Mouse (Mus musculus): ENCODE measurements around the gene Ifna16. TPM values are rescaled to one million over a fixed set of nuclear protein-coding genes. Genes with fewer than 3 reads are reported as not detected.
A peak's percentile ranks its signal among the peaks of the same experiment; 100 is the strongest.

Ifna16 gene
- not detected in 2 replicates for polyA plus RNA-seq (2015; fragmentation: Nextera tagmentation; extraction: Ambion mirVana)

GRCm38 (mm10) chr4:88676824-88677223, at the start of gene Ifna16:
Gene Ifna16 (minus strand): TSS chr4:88676924.
- DNase-seq (ENCODE audit: low spot score), result no peak

GRCm38 (mm10) chr4:88723497-88724090, 46.9 kb upstream of the Ifna16 start:
- DNase-seq (ENCODE audit: low spot score), result no peak

GRCm38 (mm10) chr4:88721791-88722721, 45.3 kb upstream of the Ifna16 start, which contains the start of the genes Gm26566 and Klhl9:
Gene Gm26566 (plus strand): TSS chr4:88721805.
Gene Klhl9 (minus strand): TSS chr4:88722465.
- peak; percentile 89 for DNase-seq (ENCODE audit: low spot score)

GRCm38 (mm10) chr4:88718715-88719114, 42.0 kb upstream of the Ifna16 start:
- no peak for DNase-seq (ENCODE audit: low spot score)

GRCm38 (mm10) chr4:88715059-88715458, 38.3 kb upstream of the Ifna16 start:
- DNase-seq (ENCODE audit: low spot score), result no peak

GRCm38 (mm10) chr4:88714281-88714680, 37.6 kb upstream of the Ifna16 start:
- no peak for DNase-seq (ENCODE audit: low spot score)

DNA sequence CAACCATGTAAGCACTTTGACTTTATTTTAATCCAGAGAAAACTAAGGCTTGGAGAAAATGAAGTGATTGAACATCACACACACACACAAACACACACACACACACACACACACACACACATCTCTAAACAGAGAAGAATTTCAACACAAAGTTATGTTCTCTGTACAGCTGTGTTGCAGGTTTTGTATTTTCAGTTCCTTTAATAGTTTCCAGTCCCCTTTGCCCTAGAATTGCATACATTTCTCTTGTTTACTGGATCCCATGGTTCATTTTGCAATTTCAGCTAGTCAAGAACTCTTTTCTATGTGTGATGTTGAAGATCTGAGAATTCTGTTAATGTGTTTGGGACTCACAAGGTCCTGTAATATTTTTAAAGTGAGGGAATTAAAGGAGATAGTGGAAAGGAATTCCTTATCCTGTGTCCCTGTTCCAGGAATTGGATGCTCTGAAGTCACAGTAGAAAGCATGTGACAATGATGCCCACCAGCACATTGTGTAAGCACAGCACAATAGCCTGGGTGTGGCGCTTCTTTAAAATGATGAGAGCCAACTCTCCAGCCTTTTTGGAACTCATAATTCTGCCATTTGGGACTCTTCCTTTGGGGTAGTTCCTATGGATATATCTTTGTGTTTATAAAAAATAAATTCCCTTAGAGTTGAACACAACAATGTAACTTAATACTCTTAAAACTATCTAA, 30.6 kb upstream of the Ifna16 start:
- DNase-seq (ENCODE audit: low spot score), result no peak

DNA sequence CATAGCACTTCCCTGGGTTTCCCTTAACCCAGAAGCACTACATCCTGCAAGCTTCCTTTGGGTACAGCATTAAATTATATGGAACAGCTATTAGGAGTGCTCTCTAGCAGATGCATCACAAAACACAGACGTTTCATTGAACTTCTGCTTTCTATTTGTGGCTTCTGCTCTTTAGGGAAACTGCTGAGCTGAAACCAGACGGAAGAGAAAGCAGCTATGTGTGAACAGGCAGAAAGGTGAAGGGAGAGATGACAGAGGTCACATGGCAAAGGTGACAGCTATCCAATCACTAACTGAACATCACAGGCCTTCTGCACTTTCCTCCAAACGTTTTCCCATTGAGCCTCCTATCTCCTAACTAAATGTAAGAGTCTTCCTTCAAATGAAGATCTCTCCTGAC, 29.2 kb upstream of the Ifna16 start:
- DNase-seq (ENCODE audit: low spot score), result no peak

- DNase-seq (ENCODE audit: low spot score), result no peak
Observed at GRCm38 (mm10) chr4:88699301-88699700, 22.6 kb upstream of the Ifna16 start.

DNA sequence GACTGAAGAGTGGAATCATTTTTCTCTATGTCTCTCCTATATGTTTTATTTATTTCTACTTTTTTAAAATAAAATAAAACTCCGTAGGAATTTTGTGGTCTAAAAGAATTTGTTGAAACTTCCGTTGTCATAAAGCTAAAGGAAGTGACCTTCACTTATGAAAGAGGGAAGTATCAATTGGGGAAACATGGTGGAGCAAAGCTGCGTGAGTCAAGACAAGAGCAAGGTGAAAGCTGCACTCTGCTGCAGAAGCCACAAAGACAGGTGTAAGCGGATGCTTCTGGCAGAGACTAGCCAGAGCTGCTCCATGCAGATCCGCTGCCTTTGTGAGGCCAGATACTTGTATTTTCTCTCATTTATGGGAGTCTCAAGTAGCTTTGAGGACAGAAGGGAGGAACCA, 22.1 kb upstream of the Ifna16 start:
- DNase-seq (ENCODE audit: low spot score), result no peak

- DNase-seq (ENCODE audit: low spot score), result no peak
Observed at GRCm38 (mm10) chr4:88697753-88698152, 21.0 kb upstream of the Ifna16 start.

DNA sequence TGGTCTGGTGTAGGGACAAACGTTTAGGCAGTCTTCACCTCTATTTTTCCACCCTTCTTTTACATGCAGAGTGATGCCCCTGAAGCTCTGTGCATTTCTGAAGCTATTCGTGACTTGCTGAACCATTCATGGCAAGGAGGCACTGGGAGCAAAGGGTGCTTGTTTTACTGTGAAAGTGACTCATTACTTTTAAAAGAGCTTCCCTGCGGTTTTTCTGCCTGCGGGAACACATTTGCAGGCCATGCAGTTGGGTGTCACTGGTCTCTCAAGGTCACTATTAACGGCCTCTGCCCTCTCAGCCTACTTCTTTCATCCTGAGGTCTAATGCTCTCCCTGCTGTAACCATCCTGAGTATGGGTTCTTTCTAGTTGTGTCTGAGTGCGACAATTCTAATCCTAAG, 20.4 kb upstream of the Ifna16 start:
- DNase-seq (ENCODE audit: low spot score), result no peak

- DNase-seq (ENCODE audit: low spot score), result peak; percentile 76
Observed at GRCm38 (mm10) chr4:88696237-88696884, 19.6 kb upstream of the Ifna16 start.

- DNase-seq (ENCODE audit: low spot score), result peak; percentile 24
Observed at GRCm38 (mm10) chr4:88693392-88693791, 16.7 kb upstream of the Ifna16 start.

DNA sequence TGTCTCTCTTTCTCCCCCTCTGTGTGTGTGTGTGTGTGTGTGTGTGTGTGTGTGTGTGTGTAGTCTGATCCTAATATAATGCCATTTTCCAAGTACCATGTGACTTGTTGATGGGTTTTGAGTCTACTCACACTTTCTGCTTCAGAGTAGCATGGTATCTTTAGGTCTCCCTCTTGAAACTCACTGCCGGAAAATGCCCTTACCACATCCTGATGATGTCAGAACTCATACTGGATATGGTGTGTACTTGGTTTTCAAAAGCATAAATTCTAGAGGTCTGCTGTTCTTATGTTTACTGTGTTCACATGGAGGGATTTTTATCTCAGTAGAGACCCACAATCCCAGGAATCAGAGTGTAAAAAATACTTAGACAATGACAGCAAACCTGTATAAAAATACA, 15.8 kb upstream of the Ifna16 start:
- DNase-seq (ENCODE audit: low spot score), result peak; percentile 34

- no peak for DNase-seq (ENCODE audit: low spot score)
Observed at GRCm38 (mm10) chr4:88691259-88691658, 14.5 kb upstream of the Ifna16 start, which contains the start of gene Ifnab. Gene Ifnab (minus strand): TSS chr4:88691359.

- no peak for DNase-seq (ENCODE audit: low spot score)
Observed at GRCm38 (mm10) chr4:88683812-88684211, 7.1 kb upstream of the Ifna16 start, which contains the start of gene Ifna2. Gene Ifna2 (minus strand): TSS chr4:88683912.

- no peak for DNase-seq (ENCODE audit: low spot score)
Observed at GRCm38 (mm10) chr4:88681353-88681752, 4.6 kb upstream of the Ifna16 start.

- DNase-seq (ENCODE audit: low spot score), result peak; percentile 26
Observed at GRCm38 (mm10) chr4:88680362-88680761, 3.6 kb upstream of the Ifna16 start.

GRCm38 (mm10) chr4:88655461-88655860, 21.3 kb downstream of the Ifna16 start:
- no peak for DNase-seq (ENCODE audit: low spot score)

DNA sequence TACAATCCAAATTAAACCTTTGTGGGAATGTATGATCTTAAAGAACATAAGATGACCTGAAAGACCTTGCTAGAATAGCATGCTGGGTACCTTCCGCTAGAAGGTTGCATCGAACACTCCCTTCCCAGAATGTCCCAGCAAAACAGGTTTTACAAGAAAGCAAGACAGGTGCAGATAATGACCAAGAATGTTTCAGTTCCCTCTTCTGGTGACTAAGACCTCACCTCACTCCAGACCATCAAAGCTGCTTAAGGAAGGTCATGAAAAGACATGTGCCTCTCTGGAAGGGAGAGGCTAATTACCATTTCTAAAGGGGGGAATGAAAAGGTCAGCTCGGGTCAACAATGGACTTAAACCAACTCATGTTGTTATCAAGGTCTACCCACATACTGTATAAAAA, 23.1 kb downstream of the Ifna16 start:
- DNase-seq (ENCODE audit: low spot score), result no peak

Data from thymus, postnatal 0 days (tissue).